Mouse (Mus musculus) MEL (cell line): ENCODE measurements around the gene Rasd2. TPM values are rescaled to one million over a fixed set of nuclear protein-coding genes. Genes with fewer than 3 reads are reported as not detected.

Experiments used
- DNase-seq: peaks from one replicate; pipeline ENCODE4 v3.0.0; 2011; ENCODE audit warnings: low read depth, low spot score
- H3K27ac ChIP-seq: 2 replicates; pipeline ENCODE4 v1.5.1; 2012; ENCODE audit warnings: low read depth, mild to moderate bottlenecking, control low read depth, low read length, moderate library complexity; ENCODE audit not compliant: control insufficient read depth
- H3K27me3 ChIP-seq, 2 experiments: fragments of 150-350 bp in 1 of 2; sonication (generic) in 1 of 2; 2 replicates each; pipeline ENCODE4 v1.6.1; 2012; ENCODE audit warnings: low read length in 2 of 2, mild to moderate bottlenecking in 2 of 2, improper control_type of control experiment in 1 of 2, moderate library complexity in 1 of 2; ENCODE audit not compliant: insufficient read depth in 2 of 2, control insufficient read depth in 1 of 2
- H3K36me3 ChIP-seq, 2 experiments: 2 replicates each; pipeline ENCODE4 v1.6.1; 2012 to 2014; ENCODE audit warnings: low read length in 2 of 2, improper control_type of control experiment in 1 of 2, inconsistent platforms in 1 of 2, mild to moderate bottlenecking in 1 of 2; ENCODE audit not compliant: insufficient read depth in 2 of 2, control insufficient read depth in 1 of 2
- H3K4me1 ChIP-seq, 2 experiments: fragments of 150-350 bp in 1 of 2; sonication (generic) in 1 of 2; 2 replicates each; pipeline ENCODE4 v1.6.1; 2012; ENCODE audit warnings: low read length in 2 of 2, improper control_type of control experiment in 1 of 2, mild to moderate bottlenecking in 1 of 2; ENCODE audit not compliant: insufficient read depth in 2 of 2, control insufficient read depth in 1 of 2
- H3K4me3 ChIP-seq, 2 experiments: fragments of 150-350 bp in 1 of 2; sonication (generic) in 1 of 2; 2 replicates each; pipeline ENCODE4 v1.5.1; 2012; ENCODE audit warnings: low read depth in 2 of 2, low read length in 2 of 2, mild to moderate bottlenecking in 2 of 2, moderate library complexity in 2 of 2, control low read depth in 1 of 2, improper control_type of control experiment in 1 of 2; ENCODE audit not compliant: control insufficient read depth in 1 of 2, insufficient read depth in 1 of 2
- H3K79me2 ChIP-seq: 2 replicates; pipeline ENCODE4 v1.6.1; 2012; ENCODE audit warnings: mild to moderate bottlenecking, low read length, moderate library complexity; ENCODE audit not compliant: control insufficient read depth, poor library complexity, insufficient read depth
- H3K9ac ChIP-seq: 2 replicates; pipeline ENCODE4 v1.6.1; 2012; ENCODE audit warnings: low read depth, mild to moderate bottlenecking, control low read depth, low read length, moderate library complexity; ENCODE audit not compliant: control insufficient read depth, poor library complexity, severe bottlenecking
- H3K9me3 ChIP-seq: fragments of 150-350 bp; sonication (generic); replicated peaks from 2 replicates; pipeline ENCODE4 v1.6.1; 2012; ENCODE audit warnings: mild to moderate bottlenecking, low read length, improper control_type of control experiment, moderate library complexity; ENCODE audit not compliant: insufficient read depth
- CHD1 ChIP-seq: IDR thresholded peaks from 2 replicates; pipeline ENCODE4 v1.6.1; 2012; ENCODE audit warnings: low read depth, mild to moderate bottlenecking, inconsistent platforms, low read length, improper control_type of control experiment
- CTCF ChIP-seq, 3 experiments: IDR thresholded peaks in 2 of 3; conservative IDR thresholded peaks in 1 of 3; 2 replicates each; pipeline ENCODE4 v1.5.1; 2011 to 2012; ENCODE audit warnings: low read length in 3 of 3, low read depth in 2 of 3, mild to moderate bottlenecking in 2 of 3, improper control_type of control experiment in 1 of 3, inconsistent platforms in 1 of 3, mixed read lengths in 1 of 3, moderate library complexity in 1 of 3; ENCODE audit not compliant: control insufficient read depth in 1 of 3, insufficient read depth in 1 of 3, poor library complexity in 1 of 3, severe bottlenecking in 1 of 3
- EP300 ChIP-seq, 2 experiments: IDR thresholded peaks; 2 replicates each; pipeline ENCODE4 v1.6.1; 2011; ENCODE audit warnings: improper control_type of control experiment in 2 of 2, low read length in 2 of 2, low read depth in 1 of 2, mild to moderate bottlenecking in 1 of 2
- GATA1 ChIP-seq: IDR thresholded peaks from 2 replicates; pipeline ENCODE4 v1.6.1; 2011; ENCODE audit warnings: low read depth, low read length, improper control_type of control experiment
- HCFC1 ChIP-seq: IDR thresholded peaks from 2 replicates; pipeline ENCODE4 v1.6.1; 2012; ENCODE audit warnings: low read depth, mild to moderate bottlenecking, inconsistent platforms, low read length, improper control_type of control experiment, moderate library complexity
- JUND ChIP-seq: IDR thresholded peaks from 2 replicates; pipeline ENCODE4 v1.6.1; 2011; ENCODE audit warnings: low read depth, mild to moderate bottlenecking, improper control_type of control experiment, low read length
- KAT2A ChIP-seq: conservative IDR thresholded peaks from 2 replicates; pipeline ENCODE4 v1.6.1; 2012; ENCODE audit warnings: low read depth, low read length, improper control_type of control experiment, inconsistent platforms
- MAFK ChIP-seq: IDR thresholded peaks from 2 replicates; pipeline ENCODE4 v1.6.1; 2011; ENCODE audit warnings: low read depth, mild to moderate bottlenecking, low read length, improper control_type of control experiment, borderline replicate concordance
- MAX ChIP-seq: IDR thresholded peaks from 2 replicates; pipeline ENCODE4 v1.6.1; 2011; ENCODE audit warnings: low read length, improper control_type of control experiment
- MAZ ChIP-seq: IDR thresholded peaks from 2 replicates; pipeline ENCODE4 v1.6.1; 2012; ENCODE audit warnings: low read depth, mild to moderate bottlenecking, inconsistent platforms, low read length, improper control_type of control experiment
- MYB ChIP-seq: IDR thresholded peaks from 2 replicates; pipeline ENCODE4 v1.6.1; 2011; ENCODE audit warnings: mild to moderate bottlenecking, low read depth, low read length, improper control_type of control experiment
- NELFE ChIP-seq: IDR thresholded peaks from 2 replicates; pipeline ENCODE4 v1.6.1; 2011; ENCODE audit warnings: low read depth, low read length, improper control_type of control experiment
- POLR2A ChIP-seq, 2 experiments: IDR thresholded peaks; 2 replicates each; pipeline ENCODE4 v1.6.1; 2011 to 2012; ENCODE audit warnings: low read length in 2 of 2, mild to moderate bottlenecking in 2 of 2, control low read depth in 1 of 2, improper control_type of control experiment in 1 of 2, low read depth in 1 of 2, moderate library complexity in 1 of 2; ENCODE audit not compliant: control insufficient read depth in 1 of 2, insufficient read depth in 1 of 2, poor library complexity in 1 of 2
- POLR2AphosphoS2 ChIP-seq: IDR thresholded peaks from 2 replicates; pipeline ENCODE4 v1.6.1; 2011; ENCODE audit warnings: low read length, improper control_type of control experiment
- RAD21 ChIP-seq: IDR thresholded peaks from 2 replicates; pipeline ENCODE4 v1.6.1; 2011; ENCODE audit warnings: mild to moderate bottlenecking, low read depth, low read length, improper control_type of control experiment
- RCOR1 ChIP-seq: IDR thresholded peaks from 2 replicates; pipeline ENCODE4 v1.6.1; 2012; ENCODE audit warnings: low read depth, mild to moderate bottlenecking, inconsistent platforms, low read length, improper control_type of control experiment
- SIN3A ChIP-seq: IDR thresholded peaks from 2 replicates; pipeline ENCODE4 v1.6.1; 2012; ENCODE audit warnings: low read length, improper control_type of control experiment, inconsistent platforms
- SMC3 ChIP-seq: IDR thresholded peaks from 2 replicates; pipeline ENCODE4 v1.6.1; 2011; ENCODE audit warnings: low read depth, low read length, improper control_type of control experiment
- TAL1 ChIP-seq: IDR thresholded peaks from 2 replicates; pipeline ENCODE4 v1.6.1; 2012; ENCODE audit warnings: mild to moderate bottlenecking, inconsistent platforms, low read length, moderate library complexity, mixed read lengths
- TBP ChIP-seq: IDR thresholded peaks from 2 replicates; pipeline ENCODE4 v1.8.0; 2011; ENCODE audit warnings: low read depth, low read length, improper control_type of control experiment
- TCF12 ChIP-seq: IDR thresholded peaks from 2 replicates; pipeline ENCODE4 v1.6.1; 2014; ENCODE audit warnings: low read depth, mild to moderate bottlenecking, inconsistent platforms, low read length, improper control_type of control experiment, moderate library complexity
- UBTF ChIP-seq: IDR thresholded peaks from 2 replicates; pipeline ENCODE4 v1.6.1; 2012; ENCODE audit warnings: low read depth, mild to moderate bottlenecking, inconsistent platforms, low read length, improper control_type of control experiment, moderate library complexity, borderline replicate concordance; ENCODE audit not compliant: insufficient read depth
- USF2 ChIP-seq, 2 experiments: IDR thresholded peaks; 2 replicates each; pipeline ENCODE4 v1.6.1; 2011 to 2012; ENCODE audit warnings: improper control_type of control experiment in 2 of 2, low read length in 2 of 2, borderline replicate concordance in 1 of 2, inconsistent platforms in 1 of 2, low read depth in 1 of 2, mild to moderate bottlenecking in 1 of 2; ENCODE audit not compliant: insufficient read depth in 1 of 2
- ZKSCAN1 ChIP-seq: IDR thresholded peaks from 2 replicates; pipeline ENCODE4 v1.6.1; 2012; ENCODE audit warnings: low read depth, mild to moderate bottlenecking, inconsistent platforms, low read length, improper control_type of control experiment, moderate library complexity
- ZMIZ1 ChIP-seq: IDR thresholded peaks from 2 replicates; pipeline ENCODE4 v1.6.1; 2012; ENCODE audit warnings: low read depth, mild to moderate bottlenecking, inconsistent platforms, low read length, improper control_type of control experiment, moderate library complexity
- ZNF384 ChIP-seq: IDR thresholded peaks from 2 replicates; pipeline ENCODE4 v1.6.1; 2012; ENCODE audit warnings: low read depth, mild to moderate bottlenecking, inconsistent platforms, low read length, improper control_type of control experiment
- polyA plus RNA-seq, 2 experiments: library from polyadenylated mRNA; stranded (reverse) in 1 of 2; unstranded in 1 of 2; fragments of >175 nt in 1 of 2; fragments of >200 nt in 1 of 2; gene quantifications; 2 replicates each; pipeline versions ENCODE4 v1.2.1 to v1.2.4; 2012; ENCODE audit warnings: low replicate concordance in 2 of 2, low read depth in 1 of 2; ENCODE audit not compliant: insufficient read length in 2 of 2, insufficient read depth in 1 of 2, missing spikeins in 1 of 2
- total RNA-seq: library from RNA; depleted of rRNA; stranded (reverse); fragments of 300-350 nt; gene quantifications from 2 replicates; pipeline ENCODE4 v1.2.3, GENCODE M21; 2012

Gene Rasd2
- total and polyA plus RNA-seq, 3 experiments: not detected

- H3K4me3 ChIP-seq: no peak overlapping the region
- H3K27ac ChIP-seq: no peak overlapping the region
- H3K4me1 ChIP-seq: no peaks in the 10 kb centered on the region
- TF ChIP-seq RCOR1 (no peak), ZKSCAN1 (no peak), UBTF (no peak), TCF12 (no peak), ZMIZ1 (no peak), MYB (no peak), ZNF384 (no peak), HCFC1 (no peak), NELFE (no peak), TBP (no peak), POLR2AphosphoS2 (no peak), KAT2A (no peak), SMC3 (no peak), SIN3A (no peak), POLR2A (IDR thresholded peaks at IDR 0.05; ENCODE audit: control insufficient read depth in 1 of 2, insufficient read depth in 1 of 2, low read depth in 1 of 2, low read length in 2 of 2, poor library complexity in 1 of 2) (no peak), CTCF (IDR thresholded peaks at IDR 0.05 in 2 of 3, conservative IDR thresholded peaks at IDR 0.05 in 1 of 3; ENCODE audit: control insufficient read depth in 1 of 3, insufficient read depth in 1 of 3, low read depth in 2 of 3, low read length in 3 of 3, poor library complexity in 1 of 3, severe bottlenecking in 1 of 3) (no peak)
- H3K9me3 ChIP-seq: no peaks in the 10 kb centered on the region
- H3K27me3 ChIP-seq: peaks cover 0 to 2% of the 10 kb centered on the region in 2 experiments; a peak in 1 of 4 replicates
- H3K79me2 ChIP-seq: no peaks in the 10 kb centered on the region
- H3K36me3 ChIP-seq: no peaks in the 10 kb centered on the region
- H3K9ac ChIP-seq: no peak overlapping the region
- DNase-seq: no peak
Observed at GRCm38 (mm10) chr8:75172009-75172685, 41.6 kb upstream of the Rasd2 start.

- Histone ChIP-seq H3K27ac (no peak overlapping the region), H3K4me1 (peaks cover 0 to 4% of the 10 kb centered on the region in 2 experiments; a peak in 2 of 4 replicates), H3K27me3 (no peaks in the 10 kb centered on the region), H3K36me3 (peaks cover 0 to 4% of the 10 kb centered on the region in 2 experiments; a peak in 1 of 4 replicates), H3K4me3 (no peak overlapping the region), H3K9me3 (no peaks in the 10 kb centered on the region), H3K79me2 (no peaks in the 10 kb centered on the region), H3K9ac (no peak overlapping the region)
- TF ChIP-seq NELFE: no peak
- no peak for TF ChIP-seq MAX
- TF ChIP-seq HCFC1: no peak
- TF ChIP-seq USF2 (IDR thresholded peaks at IDR 0.05; ENCODE audit: borderline replicate concordance in 1 of 2, insufficient read depth in 1 of 2, low read depth in 1 of 2, low read length in 2 of 2): no peak
- TF ChIP-seq TBP: no peak
- no peak for TF ChIP-seq ZNF384
- no peak for TF ChIP-seq MAZ
- TF ChIP-seq JUND: no peak
- TF ChIP-seq RAD21: no peak
- no peak for TF ChIP-seq SMC3
- TF ChIP-seq GATA1: no peak
- no peak for TF ChIP-seq CHD1
- no peak for TF ChIP-seq EP300 (IDR thresholded peaks at IDR 0.05; ENCODE audit: low read depth in 1 of 2, low read length in 2 of 2)
- no peak for TF ChIP-seq POLR2A (IDR thresholded peaks at IDR 0.05; ENCODE audit: control insufficient read depth in 1 of 2, insufficient read depth in 1 of 2, low read depth in 1 of 2, low read length in 2 of 2, poor library complexity in 1 of 2)
- TF ChIP-seq TAL1: no peak
- no peak for TF ChIP-seq MAFK
- DNase-seq: peak; percentile 13
Observed at GRCm38 (mm10) chr8:75193022-75193421, 20.7 kb upstream of the Rasd2 start.
